Mouse (Mus musculus) T-helper 17 cell (primary cell): ENCODE measurements around the gene Fez2.

Experiments used
- in situ Hi-C, 2 experiments: fragments of 300-600 bp; cut with MboI, MseI; formaldehyde crosslinking; loops; 1 replicate in 1 of 2; 2 replicates in 1 of 2; pipeline ENCODE4 v1.15.1; 2025; ENCODE audit warnings: high pct_unique_total_duplicates in 2 of 2

Gene Fez2

GRCm38 (mm10) chr17:78325761-78326332 lies 92.1 kb downstream of the Fez2 start:
- in situ Hi-C loops, result no loop called here

- in situ Hi-C loops, result no loop called here
These were observed 95.3 kb downstream of the Fez2 start for GRCm38 (mm10) chr17:78322369-78323335.

DNA sequence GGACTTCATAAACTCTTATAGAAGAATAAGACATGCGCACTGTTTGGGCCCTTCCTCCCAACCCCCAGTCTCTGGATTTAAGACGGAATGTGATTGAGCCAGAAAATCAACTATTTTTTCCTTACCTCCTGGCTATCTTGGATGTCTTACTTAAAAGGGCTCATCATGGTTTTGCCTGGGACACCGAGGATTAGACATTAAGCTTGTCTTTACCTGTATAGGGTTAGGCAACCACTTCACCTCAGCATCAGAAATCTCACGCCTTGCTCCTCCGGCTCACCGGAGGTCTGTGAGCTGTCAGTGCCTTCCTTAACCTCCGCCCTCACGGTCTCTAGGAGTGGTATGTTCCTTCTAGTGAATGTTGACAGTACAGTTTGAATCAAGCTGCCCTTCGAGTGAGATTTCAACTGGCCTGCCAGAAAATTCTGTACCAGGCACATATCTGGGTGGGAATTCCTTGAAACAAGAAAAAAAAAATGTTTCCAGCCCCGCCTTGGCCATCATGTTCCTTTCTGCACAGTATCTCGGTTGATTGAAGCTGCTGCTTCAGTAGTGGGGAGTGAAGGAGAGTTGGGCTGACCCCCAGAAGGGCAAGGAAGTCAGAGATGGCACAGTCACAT lies 96.6 kb downstream of the Fez2 start:
- in situ Hi-C loops, result no loop called here
